Mouse (Mus musculus) liver, adult 2 months (tissue): ENCODE results near the gene Pum1.

Source experiments
- CTCF ChIP-seq: fragments of 200-500 bp; IDR thresholded peaks from 2 replicates; pipeline ENCODE4 v1.5.1; 2011; ENCODE audit warnings: low read depth, low read length, control low read depth
- POLR2A ChIP-seq: fragments of 200-500 bp; IDR thresholded peaks from 2 replicates; pipeline ENCODE4 v1.6.1; 2011; ENCODE audit warnings: low read length, control low read depth; ENCODE audit not compliant: insufficient read depth; ENCODE audit errors: extremely low read depth

DNA sequence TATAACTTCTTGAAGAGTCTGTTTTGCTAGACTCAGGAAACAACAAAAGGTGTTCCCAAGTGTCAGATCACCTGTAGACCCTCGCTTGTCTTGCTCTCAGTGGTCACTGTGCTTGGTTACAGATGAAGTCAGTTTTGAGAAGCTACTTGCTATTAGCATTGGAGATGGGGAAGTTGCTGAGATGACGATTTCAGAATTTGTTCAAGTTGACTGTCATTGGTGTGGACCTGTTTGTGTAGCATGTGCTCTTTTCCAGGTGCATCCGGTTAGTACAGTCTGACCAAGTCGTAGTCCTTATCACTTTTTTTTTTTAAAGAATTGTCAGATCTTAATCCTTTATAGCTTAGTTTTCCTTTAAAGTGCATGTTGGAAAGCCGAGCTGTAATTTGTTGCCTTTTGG lies 50.3 kb downstream of the Pum1 start:
- TF ChIP-seq POLR2A (no peak), CTCF (no peak)
